Mouse (Mus musculus): Measurements from ENCODE around the gene Cst11. TPM values are rescaled to one million over a fixed set of nuclear protein-coding genes. Genes with fewer than 3 reads are reported as not detected.
"Not testable (repeated sequence)": the region's sequence is repeated elsewhere in the genome, so short reads cannot be mapped to it uniquely, and the experiment has no call there.

Cst11 gene
- polyA plus RNA-seq (2011; ENCODE audit: insufficient read depth, insufficient read length, low replicate concordance, missing spikeins): not detected in 2 replicates

- WGBS: 76% methylated on average over 4 of the region's 4 CpGs
- not testable (repeated sequence) for H3K4me3 ChIP-seq (replicated peaks; ENCODE audit: control insufficient read depth, low read depth, low read length); H3K4me1 ChIP-seq (ENCODE audit: control insufficient read depth, insufficient read depth, low read length)
These were observed at the start of gene Cst11 for GRCm38 (mm10) chr2:148771397-148771796. Cst11 (minus strand) TSS chr2:148771497.

GRCm38 (mm10) chr2:148819909-148820308, 48.6 kb upstream of the Cst11 start, which contains the start of gene Cst13:
Cst13 (plus strand) TSS chr2:148820081.
- H3K27ac ChIP-seq (ENCODE audit: control insufficient read depth, insufficient read depth, low read depth, low read length, poor library complexity): no peak within 1 kb of the TSS

More at GRCm38 (mm10) chr2:148771397-148771796, at the start of gene Cst11:
- not testable (repeated sequence) for H3K27ac ChIP-seq (ENCODE audit: control insufficient read depth, insufficient read depth, low read depth, low read length, poor library complexity)

GRCm38 (mm10) chr2:148806696-148807095, 35.4 kb upstream of the Cst11 start:
- Histone ChIP-seq H3K27ac (ENCODE audit: control insufficient read depth, insufficient read depth, low read depth, low read length, poor library complexity) (no peak overlapping the region), H3K4me1 (ENCODE audit: control insufficient read depth, insufficient read depth, low read length) (no peaks in the 10 kb centered on the region), H3K4me3 (replicated peaks; ENCODE audit: control insufficient read depth, low read depth, low read length) (no peak overlapping the region)
- whole genome bisulfite sequencing: 69% methylated on average over 6 of the region's 6 CpGs
- TF ChIP-seq POLR2A (IDR thresholded peaks at IDR 0.05; ENCODE audit: borderline replicate concordance, control insufficient read depth, low read depth, low read length): no peak
- TF ChIP-seq CTCF (IDR thresholded peaks at IDR 0.05; ENCODE audit: control insufficient read depth, insufficient read depth, low read length): no peak

More at GRCm38 (mm10) chr2:148819909-148820308, 48.6 kb upstream of the Cst11 start, which contains the start of gene Cst13:
- TF ChIP-seq POLR2A (IDR thresholded peaks at IDR 0.05; ENCODE audit: borderline replicate concordance, control insufficient read depth, low read depth, low read length): no peak
- Histone ChIP-seq H3K4me1 (ENCODE audit: control insufficient read depth, insufficient read depth, low read length) (no peaks in the 10 kb centered on the region), H3K4me3 (replicated peaks; ENCODE audit: control insufficient read depth, low read depth, low read length) (no peak within 1 kb of the TSS)

GRCm38 (mm10) chr2:148801491-148801921, 30.2 kb upstream of the Cst11 start:
- H3K27ac ChIP-seq (ENCODE audit: control insufficient read depth, insufficient read depth, low read depth, low read length, poor library complexity): no peak overlapping the region
- H3K4me3 ChIP-seq (replicated peaks; ENCODE audit: control insufficient read depth, low read depth, low read length): no peak overlapping the region
- WGBS: 10% methylated on average over 3 of the region's 3 CpGs
- H3K4me1 ChIP-seq (ENCODE audit: control insufficient read depth, insufficient read depth, low read length): no peaks in the 10 kb centered on the region
- TF ChIP-seq POLR2A (IDR thresholded peaks at IDR 0.05; ENCODE audit: borderline replicate concordance, control insufficient read depth, low read depth, low read length) (no peak), CTCF (IDR thresholded peaks at IDR 0.05; ENCODE audit: control insufficient read depth, insufficient read depth, low read length) (no peak)

- no peak within 1 kb of the TSS for H3K27ac ChIP-seq (ENCODE audit: control insufficient read depth, insufficient read depth, low read depth, low read length, poor library complexity)
- H3K4me1 ChIP-seq (ENCODE audit: control insufficient read depth, insufficient read depth, low read length): no peaks in the 10 kb centered on the region
- no peak within 1 kb of the TSS for H3K4me3 ChIP-seq (replicated peaks; ENCODE audit: control insufficient read depth, low read depth, low read length)
- TF ChIP-seq POLR2A (IDR thresholded peaks at IDR 0.05; ENCODE audit: borderline replicate concordance, control insufficient read depth, low read depth, low read length): no peak
- no peak for TF ChIP-seq CTCF (IDR thresholded peaks at IDR 0.05; ENCODE audit: control insufficient read depth, insufficient read depth, low read length)
- WGBS: 64% methylated on average over 1 of the region's 1 CpGs
These were observed 27.2 kb upstream of the Cst11 start, which contains the start of gene Cst8 for GRCm38 (mm10) chr2:148798485-148798884. Cst8 (plus strand) TSS chr2:148798785.

GRCm38 (mm10) chr2:148789142-148789541, 17.8 kb upstream of the Cst11 start, which contains the start of gene Cst12:
Cst12 (plus strand) TSS chr2:148789361.
- 83% methylated on average over 6 of the region's 6 CpGs for WGBS
- no peak within 1 kb of the TSS for H3K27ac ChIP-seq (ENCODE audit: control insufficient read depth, insufficient read depth, low read depth, low read length, poor library complexity)
- no peak for TF ChIP-seq CTCF (IDR thresholded peaks at IDR 0.05; ENCODE audit: control insufficient read depth, insufficient read depth, low read length)
- TF ChIP-seq POLR2A (IDR thresholded peaks at IDR 0.05; ENCODE audit: borderline replicate concordance, control insufficient read depth, low read depth, low read length): no peak
- no peak within 1 kb of the TSS for H3K4me3 ChIP-seq (replicated peaks; ENCODE audit: control insufficient read depth, low read depth, low read length)
- H3K4me1 ChIP-seq (ENCODE audit: control insufficient read depth, insufficient read depth, low read length): no peaks in the 10 kb centered on the region

- Histone ChIP-seq H3K4me1 (ENCODE audit: control insufficient read depth, insufficient read depth, low read length) (no peaks in the 10 kb centered on the region), H3K27ac (ENCODE audit: control insufficient read depth, insufficient read depth, low read depth, low read length, poor library complexity) (no peak within 1 kb of the TSS), H3K4me3 (replicated peaks; ENCODE audit: control insufficient read depth, low read depth, low read length) (no peak within 1 kb of the TSS)
- WGBS: 26% methylated on average over 1 of the region's 1 CpGs
- TF ChIP-seq POLR2A (IDR thresholded peaks at IDR 0.05; ENCODE audit: borderline replicate concordance, control insufficient read depth, low read depth, low read length) (no peak), CTCF (IDR thresholded peaks at IDR 0.05; ENCODE audit: control insufficient read depth, insufficient read depth, low read length) (no peak)
These were observed 10.4 kb upstream of the Cst11 start, which contains the start of gene 8030411F24Rik for GRCm38 (mm10) chr2:148781709-148782108. 8030411F24Rik (plus strand) TSS chr2:148782009.

GRCm38 (mm10) chr2:148763648-148764388, 7.5 kb downstream of the Cst11 start:
- H3K27ac ChIP-seq (ENCODE audit: control insufficient read depth, insufficient read depth, low read depth, low read length, poor library complexity): peak overlapping the region; percentile 49
- no peak for TF ChIP-seq CTCF (IDR thresholded peaks at IDR 0.05; ENCODE audit: control insufficient read depth, insufficient read depth, low read length)
- TF ChIP-seq POLR2A (IDR thresholded peaks at IDR 0.05; ENCODE audit: borderline replicate concordance, control insufficient read depth, low read depth, low read length): no peak
- WGBS: 85% methylated on average over 1 of the region's 1 CpGs
- no peaks in the 10 kb centered on the region; the same call in 1 of the 2 replicates for H3K4me1 ChIP-seq (ENCODE audit: control insufficient read depth, insufficient read depth, low read length)
- no peak overlapping the region for H3K4me3 ChIP-seq (replicated peaks; ENCODE audit: control insufficient read depth, low read depth, low read length)
